Mouse (Mus musculus): ENCODE measurements around the gene Gm21319. TPM values are rescaled to one million over a fixed set of nuclear protein-coding genes. Genes with fewer than 3 reads are reported as not detected.
"Not testable (repeated sequence)": the region's sequence is repeated elsewhere in the genome, so short reads cannot be mapped to it uniquely, and the experiment has no call there.

Gm21319 gene
- polyA plus RNA-seq (2016; fragmentation: Nextera tagmentation; extraction: Ambion mirVana) = not detected in 2 replicates

DNA sequence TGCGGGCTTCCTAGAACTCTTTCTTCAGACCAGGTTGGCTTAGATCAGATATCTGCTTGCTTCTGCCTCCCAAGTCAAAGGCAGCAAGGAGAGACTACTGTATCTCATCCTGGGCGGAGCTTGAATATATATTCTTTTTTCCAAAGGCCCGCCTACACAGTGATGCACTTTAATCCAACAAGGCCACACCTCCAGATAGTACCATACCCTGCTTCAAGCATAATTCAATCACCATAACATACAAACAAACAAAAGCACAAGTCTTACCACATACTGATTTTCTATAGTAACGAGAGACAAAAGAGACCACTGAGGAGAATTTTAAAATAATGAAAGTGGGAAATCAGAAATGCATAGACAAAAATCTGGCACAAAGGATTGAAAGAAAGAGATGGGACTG is at the start of gene Gm21319:
Gene Gm21319, minus strand, starts transcription at position 101 of the 400 bp plus-strand sequence.
- WGBS = 91% methylated on average over 4 of the region's 4 CpGs
- H3K4me2 ChIP-seq = not testable (repeated sequence)

GRCm38 (mm10) chr12:87816277-87816676 is 40.7 kb upstream of the Gm21319 start, which contains the start of gene BB287469:
Gene BB287469, plus strand, starts transcription at chr12:87816577.
- not testable (repeated sequence) for H3K27ac ChIP-seq; H3K9ac ChIP-seq; H3K36me3 ChIP-seq (replicated peaks); H3K27me3 ChIP-seq; H3K9me3 ChIP-seq; H3K4me2 ChIP-seq; H3K4me1 ChIP-seq; H3K4me3 ChIP-seq (replicated peaks); ATAC-seq (ENCODE audit: low FRiP score)
- 83% methylated on average over 5 of the region's 6 CpGs for WGBS

More for the DNA sequence above, at the start of gene Gm21319:
- H3K4me1 ChIP-seq; H3K36me3 ChIP-seq (replicated peaks); ATAC-seq (ENCODE audit: low FRiP score); H3K9ac ChIP-seq; H3K27ac ChIP-seq; H3K9me3 ChIP-seq; H3K4me3 ChIP-seq (replicated peaks); H3K27me3 ChIP-seq: not testable (repeated sequence)

DNA sequence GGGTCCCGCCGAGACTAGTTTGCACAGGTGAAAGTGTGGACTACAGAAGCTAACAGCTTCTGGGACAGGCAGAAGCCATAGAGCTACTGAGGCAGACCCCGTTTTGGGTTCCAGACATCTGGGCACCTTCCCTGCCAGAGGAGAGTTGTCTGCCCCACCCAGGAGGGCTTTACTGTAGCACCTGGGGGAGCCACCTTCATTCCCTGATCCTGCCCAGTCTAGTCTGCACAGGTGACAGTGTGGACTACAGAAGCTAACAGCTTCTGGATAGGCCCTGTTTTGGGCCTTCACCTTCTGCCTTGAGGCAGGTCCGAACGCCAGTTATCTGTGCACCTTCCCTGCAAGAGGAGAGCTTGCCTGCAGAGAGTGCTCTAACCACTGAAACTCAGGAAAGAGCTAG is 22.4 kb upstream of the Gm21319 start:
- not testable (repeated sequence) for ATAC-seq (ENCODE audit: low FRiP score); H3K27me3 ChIP-seq; H3K9ac ChIP-seq; H3K4me3 ChIP-seq (replicated peaks); H3K9me3 ChIP-seq; H3K27ac ChIP-seq; H3K36me3 ChIP-seq (replicated peaks); H3K4me1 ChIP-seq; H3K4me2 ChIP-seq
- 92% methylated on average over 5 of the region's 5 CpGs for WGBS

DNA sequence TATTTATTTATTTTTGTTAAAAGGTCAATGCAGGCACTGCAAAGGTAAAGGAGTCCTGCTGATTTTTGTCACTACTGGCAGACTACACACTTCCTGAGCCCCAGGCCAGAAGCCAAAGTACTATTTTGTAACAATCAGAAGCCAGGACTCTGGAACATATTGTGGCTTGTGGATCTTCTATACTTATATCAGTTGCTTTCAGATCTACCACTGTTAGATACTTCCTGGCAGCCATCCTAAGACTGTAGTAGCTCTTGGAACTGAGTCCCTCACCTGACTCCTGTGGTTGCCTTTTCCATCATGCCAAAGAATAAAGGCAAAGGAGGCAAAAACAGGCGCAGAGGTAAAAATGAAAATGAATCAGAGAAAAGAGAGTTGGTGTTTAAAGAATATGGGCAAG is 19.7 kb upstream of the Gm21319 start, which contains the start of gene Gm21936:
Gene Gm21936, plus strand, starts transcription at position 301 of the 400 bp plus-strand sequence.
- H3K4me1 ChIP-seq; ATAC-seq (ENCODE audit: low FRiP score): not testable (repeated sequence)
- WGBS = 95% methylated on average over 1 of the region's 1 CpGs

More for the DNA sequence above, 19.7 kb upstream of the Gm21319 start, which contains the start of gene Gm21936:
- not testable (repeated sequence) for H3K9ac ChIP-seq; H3K27ac ChIP-seq; H3K9me3 ChIP-seq; H3K36me3 ChIP-seq (replicated peaks); H3K4me2 ChIP-seq; H3K4me3 ChIP-seq (replicated peaks); H3K27me3 ChIP-seq

Other genes with a start within 250 kb of the Gm21319 start
- gene Oog1, start 173.1 kb downstream of the Gm21319 start, polyA plus RNA-seq (2016; fragmentation: Nextera tagmentation; extraction: Ambion mirVana) = not detected in 2 replicates
- gene Gm4027, start 156.9 kb downstream of the Gm21319 start, polyA plus RNA-seq (2016; fragmentation: Nextera tagmentation; extraction: Ambion mirVana) = not detected in 2 replicates
- not detected in 2 replicates for gene Gm16381, start 131.1 kb downstream of the Gm21319 start, polyA plus RNA-seq (2016; fragmentation: Nextera tagmentation; extraction: Ambion mirVana)
- not detected in 2 replicates for gene Gm21936, start 19.8 kb upstream of the Gm21319 start, polyA plus RNA-seq (2016; fragmentation: Nextera tagmentation; extraction: Ambion mirVana)
- gene BB287469, start 40.8 kb upstream of the Gm21319 start, polyA plus RNA-seq (2016; fragmentation: Nextera tagmentation; extraction: Ambion mirVana) = not detected in 2 replicates
- gene Gm2001, start 66.6 kb upstream of the Gm21319 start, polyA plus RNA-seq (2016; fragmentation: Nextera tagmentation; extraction: Ambion mirVana) = not detected in 2 replicates
- not detected in 2 replicates for gene Gm2016, start 98.3 kb upstream of the Gm21319 start, polyA plus RNA-seq (2016; fragmentation: Nextera tagmentation; extraction: Ambion mirVana)
- not detected in 2 replicates for gene Gm2022, start 119.6 kb upstream of the Gm21319 start, polyA plus RNA-seq (2016; fragmentation: Nextera tagmentation; extraction: Ambion mirVana)
- gene Gm2035, start 144.1 kb upstream of the Gm21319 start, polyA plus RNA-seq (2016; fragmentation: Nextera tagmentation; extraction: Ambion mirVana) = not detected in 2 replicates
- not detected in 2 replicates for gene Gm2042, start 178.3 kb upstream of the Gm21319 start, polyA plus RNA-seq (2016; fragmentation: Nextera tagmentation; extraction: Ambion mirVana)
- gene Gm2075, start 236.1 kb upstream of the Gm21319 start, polyA plus RNA-seq (2016; fragmentation: Nextera tagmentation; extraction: Ambion mirVana) = not detected in 2 replicates
- not detected in 2 replicates for gene Gm6803, start 243.0 kb upstream of the Gm21319 start, polyA plus RNA-seq (2016; fragmentation: Nextera tagmentation; extraction: Ambion mirVana)